Mouse (Mus musculus) NIH3T3 (cell line): Measurements from ENCODE around the gene Ttll6.
"Not testable (repeated sequence)": the region's sequence is repeated elsewhere in the genome, so short reads cannot be mapped to it uniquely, and the experiment has no call there.

Experiments used
- DNase-seq: peaks from one replicate; pipeline ENCODE4 v3.0.0-alpha.2; 2012; ENCODE audit warnings: low read depth

The Ttll6 gene

DNA sequence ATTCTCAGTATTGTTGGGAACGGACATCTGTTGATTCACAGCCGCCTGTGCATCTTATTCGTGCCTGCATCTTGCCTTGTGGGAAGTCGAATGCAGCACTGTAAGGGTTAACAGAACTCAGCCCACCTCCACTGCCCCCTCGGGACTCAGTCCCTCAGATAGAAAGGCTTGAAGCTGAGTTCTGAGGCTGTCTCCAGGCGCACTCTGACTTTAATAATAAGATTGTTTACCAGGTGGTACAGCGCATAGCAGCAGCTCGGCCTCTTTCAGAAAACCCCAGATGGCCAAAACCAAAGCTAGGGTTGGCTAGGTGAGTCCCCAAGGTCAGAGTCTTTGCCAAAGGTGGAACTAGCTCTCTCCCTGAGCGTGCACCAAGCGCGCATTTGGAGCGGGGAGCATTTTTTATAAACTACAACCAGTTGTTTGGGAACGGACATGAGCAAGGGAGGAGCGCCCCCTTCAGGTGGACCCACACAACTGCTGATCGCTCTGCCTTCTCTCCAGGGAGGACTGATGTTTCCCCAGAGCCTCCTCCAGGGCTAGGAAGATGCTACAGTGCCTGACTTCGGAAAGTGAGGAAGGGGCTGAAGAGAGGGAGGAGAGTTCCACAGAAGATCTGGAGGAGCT, at the start of gene Ttll6:
Gene Ttll6, plus strand, starts transcription at position 548 of the 627 bp plus-strand sequence.
- DNase-seq: peak; percentile 83

DNA sequence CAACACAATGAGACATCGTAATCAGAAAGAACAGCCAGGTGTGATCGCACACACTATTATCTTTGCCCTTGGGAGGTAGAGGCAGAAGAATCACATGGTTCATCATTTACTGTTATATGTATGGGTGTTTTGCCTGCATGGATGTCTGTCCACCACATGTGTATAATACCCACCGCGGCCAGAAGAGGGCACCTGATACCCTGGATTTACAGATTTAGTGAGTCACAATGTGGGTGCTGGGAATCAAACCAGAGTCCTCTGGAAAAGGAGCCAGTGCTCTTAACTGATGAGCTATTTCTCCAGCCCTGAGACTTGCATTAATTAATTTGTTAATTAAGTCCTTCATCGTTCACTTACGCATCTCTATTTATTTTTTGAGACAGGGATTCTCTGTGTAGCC, 45.6 kb upstream of the Ttll6 start:
- DNase-seq: no peak

DNA sequence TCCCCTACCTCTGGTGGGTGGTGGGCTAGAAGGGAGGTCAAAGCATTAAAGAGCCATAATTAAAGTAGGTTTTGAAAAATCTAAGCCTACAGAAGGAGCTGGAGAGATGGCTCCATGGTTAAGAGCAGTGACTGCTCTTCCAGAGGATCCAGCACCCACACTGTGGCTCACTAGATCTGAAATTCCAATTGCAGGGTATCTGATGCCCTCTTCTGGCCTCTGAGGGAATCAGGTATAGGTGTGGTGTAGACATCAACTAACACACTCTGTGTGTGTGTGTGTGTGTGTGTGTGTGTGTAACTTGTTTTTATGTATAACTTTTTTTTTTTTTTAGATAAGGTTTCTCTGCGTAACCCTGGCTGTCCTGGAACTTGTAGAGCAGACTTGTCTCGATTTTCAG, 42.5 kb upstream of the Ttll6 start:
- peak; percentile 67 for DNase-seq

DNA sequence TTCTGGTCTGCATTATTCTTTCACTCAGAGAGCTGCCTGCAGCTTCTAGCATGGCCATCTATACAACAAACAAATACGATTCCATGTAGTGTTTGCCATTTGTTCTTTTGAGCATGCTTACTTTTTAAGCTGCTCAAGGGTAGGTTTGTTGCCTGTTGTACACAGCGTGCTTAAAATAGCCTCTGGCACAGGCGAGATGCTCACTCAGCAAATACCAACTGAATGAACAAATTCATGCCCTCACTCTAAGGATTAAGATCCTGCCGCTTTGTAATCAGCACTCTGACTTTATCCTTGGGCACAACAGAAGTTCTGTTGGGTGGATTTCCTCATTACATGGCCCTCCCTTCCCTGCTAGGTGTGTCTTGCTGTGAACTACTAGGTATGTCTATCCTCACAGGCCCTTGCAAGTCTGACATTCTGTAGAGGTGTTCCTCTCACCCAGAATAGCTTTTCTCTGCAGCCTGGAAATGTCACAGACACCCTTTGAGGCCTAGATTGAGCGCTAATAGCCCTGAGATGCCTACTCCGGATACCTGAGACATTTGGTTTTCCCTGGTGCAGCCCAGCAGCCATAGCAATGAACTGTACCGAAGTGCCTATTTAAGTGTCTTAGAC, 40.8 kb upstream of the Ttll6 start:
- DNase-seq: peak; percentile 28

DNA sequence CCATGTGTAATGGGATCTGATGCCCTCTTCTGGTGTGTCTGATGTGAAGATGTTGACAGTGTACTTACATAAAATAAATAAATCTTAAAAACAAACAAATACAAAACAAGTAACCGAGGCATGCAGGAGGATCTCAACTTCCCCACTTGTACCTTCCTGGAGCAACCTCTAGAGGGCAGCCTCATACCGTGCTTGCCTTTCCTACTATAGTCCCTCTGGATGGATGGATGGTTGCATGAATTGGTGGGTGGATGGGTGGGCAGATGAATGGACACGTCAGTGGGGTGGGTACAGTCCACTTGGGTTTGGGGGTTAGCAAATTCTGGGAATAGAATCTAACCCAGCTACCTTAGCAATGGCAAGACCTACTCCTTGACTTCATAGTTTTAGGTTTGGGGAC, 40.2 kb upstream of the Ttll6 start:
- DNase-seq: peak; percentile 78

DNA sequence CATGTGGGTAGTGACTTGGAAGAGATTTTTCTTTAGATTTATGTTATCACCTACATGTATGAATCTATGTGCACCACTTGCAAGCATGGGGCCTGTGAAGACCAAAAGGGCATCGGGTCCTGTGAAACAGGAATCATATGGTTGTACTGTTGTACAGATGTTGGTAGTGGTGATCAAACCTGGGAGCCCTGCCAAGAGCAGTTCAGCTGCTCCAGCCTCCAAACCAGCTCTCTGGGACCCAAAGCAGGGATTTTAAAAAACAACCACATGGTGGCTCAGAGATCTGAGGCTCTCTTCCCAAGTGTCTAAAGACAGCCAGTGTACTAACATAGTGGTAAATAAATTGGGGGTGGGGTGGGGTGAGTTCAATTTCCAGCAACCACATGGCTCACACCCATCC, 25.2 kb upstream of the Ttll6 start:
- peak; percentile 74 for DNase-seq

DNA sequence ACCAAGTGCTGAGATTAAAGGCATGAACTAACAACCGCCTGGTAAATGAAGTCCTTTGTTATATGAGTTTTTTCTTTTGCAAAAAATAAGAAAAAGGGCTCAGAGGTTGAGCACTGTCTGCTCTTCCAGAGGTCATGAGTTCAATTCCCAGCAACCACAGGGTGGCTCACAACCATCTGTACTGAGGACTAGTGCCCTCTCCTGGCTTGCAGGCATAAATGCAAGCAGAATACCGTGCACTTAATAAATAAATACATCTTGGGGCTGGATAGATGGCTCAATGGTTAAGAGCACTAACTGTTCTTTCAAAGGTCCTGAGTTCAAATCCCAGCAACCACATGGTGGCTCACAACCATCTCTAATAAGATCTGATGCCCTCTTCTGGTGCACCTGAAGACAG, 22.6 kb upstream of the Ttll6 start:
- DNase-seq: not testable (repeated sequence)

DNA sequence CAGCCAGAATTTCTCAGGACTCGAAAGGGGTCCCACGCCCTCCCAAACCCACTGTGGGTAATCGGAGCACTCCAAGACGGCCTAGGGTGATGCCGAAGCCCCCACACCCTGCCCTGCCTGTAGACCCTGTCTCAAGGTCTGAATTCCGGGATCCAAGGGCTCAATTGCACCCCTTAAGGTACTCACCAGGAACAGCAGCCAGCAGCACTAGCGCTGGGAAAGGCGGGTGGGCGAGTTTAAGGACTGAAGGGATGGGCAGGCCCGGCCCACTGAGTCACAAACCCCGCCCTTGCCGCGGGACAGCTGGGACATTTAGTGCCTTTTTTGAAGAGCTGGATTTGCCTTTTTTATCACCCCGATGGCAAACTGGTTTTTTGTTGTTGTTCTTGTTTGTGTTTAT, 21.8 kb upstream of the Ttll6 start, which contains the start of gene Calcoco2:
Gene Calcoco2, minus strand, starts transcription at position 214 of the 400 bp plus-strand sequence.
- DNase-seq: no peak

DNA sequence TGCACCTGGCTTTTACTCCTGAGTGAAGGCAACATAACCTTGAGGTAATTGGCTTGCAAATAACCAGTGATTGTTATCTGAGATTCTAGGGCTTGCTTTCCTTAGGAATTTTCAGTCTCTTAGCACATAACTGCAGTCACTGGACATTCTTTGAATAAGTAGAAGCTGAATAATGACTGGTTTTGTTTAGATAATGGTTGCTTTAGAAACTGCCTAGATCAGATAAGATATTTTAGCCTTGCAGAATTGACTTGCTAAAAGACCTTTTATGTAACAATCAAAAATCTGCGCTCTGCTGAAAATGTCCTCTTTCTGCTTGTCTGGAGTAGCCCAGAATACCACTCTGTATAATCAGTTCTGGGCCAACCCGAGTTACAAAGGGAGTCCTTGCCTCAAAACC, 19.5 kb upstream of the Ttll6 start:
- peak; percentile 49 for DNase-seq

DNA sequence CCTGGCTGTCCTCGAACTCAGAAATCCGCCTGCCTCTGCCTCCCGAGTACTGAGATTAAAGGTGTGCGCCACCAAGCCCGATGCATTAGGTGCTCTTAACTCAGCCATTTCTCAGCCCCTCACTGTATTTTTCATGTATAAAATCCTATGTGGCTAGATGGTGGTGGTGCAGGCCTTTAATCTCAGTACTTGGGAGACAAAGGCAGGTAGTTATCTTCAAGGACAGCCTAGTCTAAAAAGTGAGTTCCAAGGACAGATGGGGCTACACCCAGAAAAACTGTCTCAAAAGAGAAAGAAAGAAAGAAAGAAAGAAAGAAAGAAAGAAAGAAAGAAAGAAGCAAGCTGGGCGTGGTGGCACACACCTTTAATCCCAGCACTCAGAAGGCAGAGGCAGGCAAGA, 18.2 kb upstream of the Ttll6 start:
- no peak for DNase-seq

DNA sequence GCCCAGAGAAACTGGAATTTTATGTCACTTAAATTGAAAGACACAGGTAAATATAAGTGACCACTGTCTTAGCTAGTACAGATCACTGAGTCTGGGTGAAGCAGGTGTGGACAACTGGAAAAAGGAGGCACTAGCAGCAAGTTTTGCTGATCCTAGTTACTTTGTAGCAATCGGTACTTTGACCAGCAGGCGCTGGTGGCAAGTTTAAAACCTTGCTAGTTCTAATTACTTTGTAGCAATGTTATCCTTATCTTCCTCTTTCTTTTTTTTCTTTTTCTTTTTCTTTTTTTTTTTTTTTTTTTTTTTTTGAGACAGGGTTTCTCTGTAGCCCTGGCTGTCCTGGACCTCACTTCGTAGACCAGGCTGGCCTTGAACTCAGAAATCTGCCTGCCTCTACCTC, 17.5 kb upstream of the Ttll6 start:
- DNase-seq: no peak

DNA sequence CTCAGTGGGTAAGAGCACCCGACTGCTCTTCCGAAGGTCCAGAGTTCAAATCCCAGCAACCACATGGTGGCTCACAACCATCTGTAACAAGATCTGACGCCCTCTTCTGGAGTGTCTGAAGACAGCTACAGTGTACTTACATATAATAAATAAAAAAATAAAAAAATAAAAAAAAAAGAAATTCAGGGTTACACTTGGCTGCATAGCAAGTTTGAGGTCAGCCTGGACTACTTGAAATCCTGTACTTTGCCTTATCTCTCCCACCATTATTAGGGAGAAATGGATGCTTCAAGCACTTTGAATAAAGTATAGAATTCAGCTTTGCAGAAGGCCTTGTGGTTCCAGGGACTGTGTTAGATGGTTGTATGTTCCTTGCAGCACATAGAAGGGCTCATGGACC, 16.7 kb upstream of the Ttll6 start:
- not testable (repeated sequence) for DNase-seq

DNA sequence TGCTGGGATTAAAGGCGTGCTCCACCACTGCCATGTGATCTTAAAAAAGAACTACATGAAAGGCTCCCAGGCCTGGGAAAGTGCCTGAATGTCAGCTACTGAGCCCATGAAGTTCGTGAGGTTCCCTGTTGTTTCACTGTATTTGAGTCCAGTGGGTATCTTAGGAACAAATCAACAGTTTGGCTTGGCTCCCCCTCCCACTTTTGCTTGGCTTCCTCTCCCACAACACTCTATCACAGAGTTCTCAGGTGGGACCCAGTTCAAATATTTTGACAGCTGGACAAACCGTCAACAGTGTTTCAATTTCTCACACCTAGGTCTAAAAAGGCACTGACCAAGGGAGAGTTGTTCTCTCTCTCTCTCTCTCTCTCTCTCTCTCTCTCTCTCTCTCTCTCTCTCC, 14.2 kb upstream of the Ttll6 start:
- DNase-seq: no peak

DNA sequence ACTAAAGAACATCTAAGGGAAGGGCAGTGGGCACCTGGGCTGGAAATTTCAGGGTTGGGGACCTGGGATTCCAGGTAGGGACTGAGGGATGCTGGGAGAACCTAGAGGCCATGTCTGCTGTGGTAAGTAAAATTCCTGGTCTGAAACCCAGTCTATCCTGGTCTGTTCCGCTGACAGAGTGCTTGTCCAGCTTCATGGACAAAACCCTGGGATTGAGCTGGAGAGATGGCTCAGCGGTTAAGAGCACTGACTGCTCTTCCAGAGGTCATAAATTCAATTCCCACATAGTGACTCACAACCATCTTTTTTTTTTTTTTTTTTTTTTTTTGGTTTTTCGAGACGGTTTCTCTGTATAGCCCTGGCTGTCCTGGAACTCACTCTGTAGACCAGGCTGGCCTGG, 10.8 kb upstream of the Ttll6 start:
- peak; percentile 26 for DNase-seq

DNA sequence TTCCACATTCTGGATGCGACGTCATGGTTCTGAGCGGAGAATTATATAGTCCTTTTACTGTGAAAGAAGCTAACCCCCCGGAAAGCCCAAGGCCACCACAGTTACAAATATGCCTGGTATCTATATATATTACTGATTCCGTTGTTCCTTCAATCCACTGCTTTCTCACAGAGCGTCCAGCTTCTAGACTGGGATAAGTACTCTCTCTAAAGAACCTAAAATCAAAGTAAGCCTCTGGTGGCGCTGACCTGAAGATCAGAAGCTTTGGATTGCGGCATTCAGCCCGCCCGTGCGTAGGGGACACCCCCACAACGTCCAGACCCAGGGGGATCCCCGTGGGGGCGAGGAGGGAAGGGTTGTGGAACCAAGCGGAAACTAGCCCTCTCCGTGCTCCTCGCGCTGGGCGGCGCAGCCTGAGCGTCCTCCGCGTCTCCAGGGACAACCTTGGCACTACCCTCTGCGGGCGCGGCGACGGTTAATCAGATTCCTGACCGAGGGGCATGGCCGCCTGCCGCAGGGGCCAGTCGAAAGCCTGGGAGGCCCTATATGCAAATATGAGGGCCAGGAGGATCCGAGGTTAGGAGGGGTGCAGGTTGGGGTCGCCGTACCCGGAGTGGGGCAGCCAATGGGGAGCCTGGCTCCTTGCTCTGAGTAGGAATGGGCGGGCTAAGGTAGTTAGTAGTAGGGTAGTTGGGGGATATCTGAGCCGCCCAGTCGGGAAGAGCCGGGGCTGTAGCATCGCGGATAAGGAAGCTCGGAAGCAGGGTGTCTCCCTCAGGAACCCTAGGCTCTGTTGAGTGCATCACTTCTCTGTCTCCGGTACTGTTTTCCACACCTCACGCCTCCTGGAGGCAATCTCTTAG, 9.3 kb upstream of the Ttll6 start:
- DNase-seq: no peak

DNA sequence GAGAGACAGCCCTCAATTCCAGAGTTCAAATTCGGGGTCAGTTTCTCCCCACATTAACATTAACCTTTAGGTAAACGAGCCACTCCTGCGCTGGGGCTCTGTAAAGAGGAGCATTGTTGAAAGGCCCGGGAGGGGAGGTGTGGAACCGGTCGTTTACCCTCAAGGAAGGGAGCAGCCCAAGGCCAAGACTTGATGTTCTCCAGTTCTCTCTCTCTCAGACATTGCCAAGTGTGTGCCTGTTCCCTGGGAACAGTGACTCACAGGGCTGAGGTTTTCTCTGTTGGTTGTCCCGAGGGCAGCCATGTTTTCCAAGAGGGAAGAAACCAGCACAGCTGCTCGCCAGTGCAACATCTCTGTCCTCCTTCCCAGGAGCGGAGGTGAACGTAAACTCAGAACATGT, 3.0 kb upstream of the Ttll6 start:
- peak; percentile 58 for DNase-seq

DNA sequence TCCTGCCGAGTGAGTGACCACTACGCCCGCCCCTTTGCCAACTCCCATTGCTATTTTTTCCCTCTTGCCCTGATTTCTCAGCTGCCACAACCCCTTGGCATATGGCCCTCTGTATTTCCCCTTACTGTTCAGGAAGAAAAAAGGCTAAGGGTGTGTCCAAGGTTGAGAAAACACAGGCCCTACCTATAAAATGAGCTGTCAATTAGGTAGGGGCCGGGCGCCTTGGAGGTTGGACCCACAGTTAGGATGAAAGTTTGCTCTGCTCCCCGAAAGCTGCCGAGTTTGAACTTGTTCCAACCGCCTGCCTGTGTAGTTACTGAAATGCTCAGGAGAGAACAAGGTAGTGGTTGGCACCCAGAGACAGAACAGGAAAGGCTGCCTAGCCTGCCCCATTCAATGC, 2.3 kb downstream of the Ttll6 start:
- no peak for DNase-seq

DNA sequence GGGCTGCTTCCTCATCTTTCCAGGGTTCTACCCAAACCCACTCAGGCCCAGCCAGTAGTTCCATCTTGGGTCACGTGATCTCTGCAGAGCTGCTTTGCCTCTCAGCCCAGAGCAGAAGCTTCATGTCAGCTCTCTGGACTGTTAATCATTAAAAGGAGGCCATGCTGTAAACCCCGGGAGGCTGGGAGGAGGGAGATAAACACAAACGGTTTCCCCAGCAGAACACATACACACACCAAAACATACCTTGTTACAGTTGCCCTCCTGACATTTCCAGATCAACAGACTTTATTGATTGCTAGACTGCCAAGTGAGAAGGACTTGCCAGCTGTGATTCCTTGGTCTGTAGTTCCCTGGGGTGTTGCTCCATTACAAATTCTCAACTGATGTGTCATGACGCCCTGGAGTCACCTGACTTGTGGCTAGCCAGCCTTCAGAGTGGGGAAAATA, 7.2 kb downstream of the Ttll6 start:
- DNase-seq: peak; percentile 95

DNA sequence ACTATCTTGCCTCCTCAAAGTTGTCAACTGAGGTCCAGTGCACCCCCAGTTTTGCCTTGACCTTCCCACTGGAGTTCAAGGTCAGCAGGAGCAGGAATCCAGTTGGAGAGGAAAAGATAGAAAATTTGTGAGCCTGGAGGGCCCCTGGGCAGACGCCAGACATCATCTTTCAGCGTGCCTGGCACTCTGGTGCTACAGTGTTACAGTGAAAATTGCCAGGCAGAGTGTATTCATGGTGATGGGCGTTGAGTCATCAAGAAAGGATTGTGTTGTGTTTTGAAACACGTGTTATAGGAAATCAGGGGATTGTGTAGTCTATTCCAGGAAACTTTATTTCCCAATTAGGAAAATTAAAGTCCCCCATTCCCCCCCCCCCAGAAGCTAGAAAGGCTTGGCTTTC, 10.2 kb downstream of the Ttll6 start:
- peak; percentile 69 for DNase-seq

DNA sequence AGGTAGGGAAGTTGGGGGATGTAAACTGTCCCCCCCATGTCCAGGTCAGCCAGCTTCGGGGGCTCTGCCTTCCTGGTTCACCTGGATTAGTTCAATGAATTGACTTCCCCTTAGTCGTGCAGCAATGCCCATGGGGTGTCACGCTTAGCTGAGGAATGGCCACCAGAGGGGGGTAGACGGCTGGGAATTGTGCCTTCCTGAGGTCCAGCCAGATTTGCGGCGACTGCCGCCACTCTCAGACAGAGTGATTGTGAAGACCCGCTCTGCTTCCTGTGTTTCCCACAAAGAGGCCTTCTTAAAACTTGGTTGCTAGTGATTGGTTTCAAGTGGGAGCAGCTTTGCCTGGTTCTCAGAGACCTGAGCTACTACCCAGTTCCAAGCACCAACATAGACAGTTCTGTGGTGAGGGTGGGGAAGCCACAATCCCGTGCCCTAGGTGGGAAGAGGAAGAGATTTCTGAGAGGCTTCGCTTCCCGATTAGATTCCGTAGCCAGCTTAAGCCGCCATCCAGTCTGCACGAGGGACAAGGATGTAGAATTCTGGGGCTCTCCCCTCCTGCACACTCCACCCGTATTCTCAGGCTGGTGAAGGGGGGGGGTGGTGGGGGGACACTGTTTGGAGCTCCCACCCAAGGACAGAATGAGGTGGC, 12.2 kb downstream of the Ttll6 start:
- peak; percentile 79 for DNase-seq

DNA sequence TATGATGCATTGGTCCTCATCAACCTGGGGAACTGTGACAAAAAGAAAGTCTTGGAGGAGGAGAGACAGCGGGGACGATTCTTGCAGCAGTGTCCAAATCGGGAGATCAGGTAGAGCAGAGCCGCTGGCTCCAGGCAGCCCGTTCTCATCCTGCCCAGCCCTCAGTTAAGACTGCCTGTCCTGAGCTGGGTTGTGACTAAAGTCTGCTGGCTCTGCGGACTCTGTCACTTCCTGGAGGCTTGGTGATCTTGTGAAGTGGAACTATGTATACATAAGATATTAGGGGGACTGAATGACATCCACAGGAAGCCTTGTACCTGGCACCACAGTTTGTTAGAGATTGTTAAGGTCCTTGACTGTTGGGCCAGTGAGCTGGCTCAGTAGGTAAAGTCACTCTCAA, 13.9 kb downstream of the Ttll6 start:
- no peak for DNase-seq

DNA sequence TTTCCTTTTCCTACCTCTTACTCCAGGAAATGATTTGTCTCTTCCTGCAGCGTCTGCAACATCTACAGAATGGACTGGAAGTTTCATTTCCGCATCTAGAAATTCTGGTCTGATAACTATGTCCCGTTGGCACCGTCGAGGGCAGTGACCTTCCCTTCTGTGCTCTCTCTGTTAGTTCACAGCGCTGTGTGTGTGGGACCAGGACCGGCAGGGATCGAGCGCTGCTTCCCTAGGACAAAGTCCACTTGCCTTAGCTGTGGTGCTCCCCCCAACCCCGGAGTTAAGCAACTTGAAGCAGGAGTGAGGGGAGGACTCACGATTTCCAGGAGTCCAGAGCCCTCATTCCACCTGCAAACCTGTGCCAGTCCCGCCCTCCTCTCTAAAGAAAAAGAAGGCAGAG, 31.2 kb downstream of the Ttll6 start:
- DNase-seq: no peak

DNA sequence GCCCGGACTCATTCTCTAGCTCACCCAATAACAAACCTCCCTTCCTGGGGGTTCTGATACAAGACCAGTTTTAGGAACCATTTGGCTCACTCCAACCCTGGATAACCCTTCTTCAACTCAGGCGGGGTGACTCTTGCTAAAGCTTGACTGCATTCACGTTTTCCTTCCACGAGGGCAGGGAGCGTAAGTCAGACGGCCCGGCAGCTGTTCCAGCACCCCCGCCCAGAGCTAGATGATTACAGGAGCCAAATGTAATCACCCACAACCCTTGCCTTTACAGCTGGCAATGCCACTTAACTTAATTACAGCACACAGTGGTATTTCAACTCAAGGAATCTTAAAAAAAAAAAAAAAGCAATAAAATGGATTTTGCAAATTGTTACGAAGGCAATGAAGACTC, 34.5 kb downstream of the Ttll6 start:
- DNase-seq: no peak
